Mouse (Mus musculus) G1E (cell line): ENCODE results near the gene Rnf115. TPM values are rescaled to one million over a fixed set of nuclear protein-coding genes. Genes with fewer than 3 reads are reported as not detected.
"Not testable (repeated sequence)": the region's sequence is repeated elsewhere in the genome, so short reads cannot be mapped to it uniquely, and the experiment has no call there.

Experiments
- ATAC-seq: 2 replicates; pipeline ENCODE4 v1.8.0; 2016; ENCODE audit warnings: mild to moderate bottlenecking; ENCODE audit not compliant: insufficient number of reproducible peaks, poor library complexity, low FRiP score, severe bottlenecking; ENCODE audit errors: extremely low read depth
- DNase-seq: peaks from one replicate; pipeline ENCODE4 v3.0.0; 2012; ENCODE audit warnings: low spot score
- H3K27me3 ChIP-seq: 2 replicates; pipeline ENCODE4 v1.6.1; 2012; ENCODE audit warnings: mild to moderate bottlenecking, low read length, inconsistent platforms; ENCODE audit not compliant: insufficient read depth
- H3K36me3 ChIP-seq: replicated peaks from 2 replicates; pipeline ENCODE3; 2012; ENCODE audit warnings: mild to moderate bottlenecking, inconsistent platforms
- H3K4me1 ChIP-seq: 2 replicates; pipeline ENCODE4 v1.6.1; 2012; ENCODE audit warnings: low read depth, low read length, inconsistent platforms, mixed read lengths; ENCODE audit not compliant: insufficient read depth
- H3K4me3 ChIP-seq: 2 replicates; pipeline ENCODE4 v1.5.1; 2012; ENCODE audit warnings: low read depth, mild to moderate bottlenecking, inconsistent platforms, low read length, moderate library complexity, mixed read lengths
- H3K9me3 ChIP-seq: replicated peaks from 2 replicates; pipeline ENCODE4 v1.6.1; 2012; ENCODE audit warnings: inconsistent platforms
- CTCF ChIP-seq: IDR thresholded peaks from 2 replicates; pipeline ENCODE4 v1.5.1; 2012; ENCODE audit warnings: low read depth, low read length, inconsistent platforms, mixed read lengths
- GATA1 ChIP-seq: IDR thresholded peaks from 2 replicates; pipeline ENCODE4 v1.6.1; 2012; ENCODE audit warnings: borderline replicate concordance, low read length, inconsistent platforms, mixed read lengths
- GATA2 ChIP-seq: IDR thresholded peaks from 2 replicates; pipeline ENCODE4 v1.6.1; 2012; ENCODE audit warnings: low read depth, low read length, inconsistent platforms, borderline replicate concordance
- POLR2AphosphoS5 ChIP-seq: IDR thresholded peaks from 2 replicates; pipeline ENCODE4 v1.6.1; 2012; ENCODE audit warnings: low read depth, low read length, inconsistent platforms; ENCODE audit not compliant: insufficient replicate concordance
- TAL1 ChIP-seq: conservative IDR thresholded peaks from 2 replicates; pipeline ENCODE4 v1.6.1; 2012; ENCODE audit warnings: low read depth, low read length, inconsistent platforms, mixed read lengths
- polyA plus RNA-seq: library from polyadenylated mRNA; stranded (reverse); fragments of >175 nt; gene quantifications from 2 replicates; pipeline ENCODE4 v1.2.3, GENCODE M21; 2012
- total RNA-seq, 2 experiments: library from RNA; stranded (forward) in 1 of 2; stranded (reverse) in 1 of 2; fragments of 200-1000 nt in 1 of 2; fragments of >200 nt in 1 of 2; fragmentation: Nextera tagmentation in 1 of 2; gene quantifications; 2 replicates each; pipeline ENCODE4 v1.2.3; 2014 to 2017

The Rnf115 gene
- total and polyA plus RNA-seq, 3 experiments, result 21.2 to 79.1 (median 63.7) TPM

DNA sequence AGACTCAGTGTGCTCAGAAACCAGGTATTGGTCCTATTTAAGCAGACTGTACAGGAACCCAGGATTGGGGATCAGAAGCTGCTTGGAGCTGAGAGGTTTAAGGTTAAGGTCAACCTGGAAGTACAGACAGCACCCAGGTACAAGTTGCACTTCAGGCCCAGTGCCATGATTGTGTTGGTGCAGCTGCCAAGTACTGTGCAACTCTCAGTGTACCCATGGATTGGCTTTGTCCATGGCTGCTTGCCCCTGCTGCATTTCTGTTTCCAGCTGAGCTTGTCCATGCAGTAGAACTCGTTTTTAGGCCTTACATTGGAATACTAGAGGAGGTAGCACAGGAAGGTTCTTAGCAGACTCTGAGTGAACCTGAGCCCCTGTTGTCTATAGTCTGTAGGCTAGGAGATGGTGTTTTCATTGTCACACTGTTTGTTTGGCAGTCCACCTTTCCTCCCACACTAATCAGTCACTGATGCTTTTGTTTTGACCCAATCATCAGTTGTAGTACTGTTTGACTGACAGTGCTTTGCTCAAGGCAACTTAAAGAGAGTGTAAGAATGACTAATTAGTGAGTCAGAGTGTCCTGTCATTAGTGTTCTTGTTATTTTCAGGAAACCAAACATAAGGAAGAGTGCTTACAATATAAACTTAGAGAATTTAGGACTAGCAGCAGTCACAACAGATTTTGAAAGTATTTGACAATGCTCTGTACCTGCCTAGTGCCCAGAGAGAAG is 9.7 kb downstream of the Rnf115 start:
- H3K36me3 ChIP-seq, result peaks cover 32% of the 10 kb centered on the region
- H3K27me3 ChIP-seq, result no peaks in the 10 kb centered on the region
- H3K4me1 ChIP-seq, result peaks cover 15% of the 10 kb centered on the region
- ATAC-seq, result no peak
- TF ChIP-seq GATA2 (no peak), GATA1 (no peak), TAL1 (no peak), CTCF (no peak), POLR2AphosphoS5 (no peak)
- no peak for DNase-seq
- no peak overlapping the region for H3K4me3 ChIP-seq
- no peaks in the 10 kb centered on the region for H3K9me3 ChIP-seq

DNA sequence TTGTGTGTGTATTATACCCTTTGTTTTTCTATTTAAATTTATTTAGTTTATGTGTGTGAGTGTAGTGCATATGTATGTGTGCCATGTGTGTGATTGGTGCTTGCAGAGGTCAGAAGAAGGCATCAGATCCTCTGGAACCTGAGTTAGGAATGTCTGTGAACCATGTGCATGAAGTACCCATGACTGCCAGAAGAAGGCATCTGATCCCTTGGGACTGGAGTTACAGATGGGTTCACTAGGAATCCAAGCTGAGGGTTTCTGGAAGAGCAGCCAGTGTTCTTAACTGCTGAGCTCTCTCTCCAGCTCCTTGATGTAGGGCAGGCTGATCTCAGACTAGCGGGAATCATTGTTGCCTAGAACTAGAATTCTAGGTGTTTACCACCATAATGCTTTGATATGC is 10.5 kb downstream of the Rnf115 start:
- H3K9me3 ChIP-seq, result no peaks in the 10 kb centered on the region
- H3K36me3 ChIP-seq, result peaks cover 29% of the 10 kb centered on the region
- peaks cover 15% of the 10 kb centered on the region for H3K4me1 ChIP-seq
- no peak overlapping the region for H3K4me3 ChIP-seq
- no peaks in the 10 kb centered on the region for H3K27me3 ChIP-seq
- no peak for ATAC-seq
- TF ChIP-seq GATA1, result no peak
- TF ChIP-seq CTCF, result no peak
- TF ChIP-seq TAL1, result no peak
- no peak for DNase-seq

DNA sequence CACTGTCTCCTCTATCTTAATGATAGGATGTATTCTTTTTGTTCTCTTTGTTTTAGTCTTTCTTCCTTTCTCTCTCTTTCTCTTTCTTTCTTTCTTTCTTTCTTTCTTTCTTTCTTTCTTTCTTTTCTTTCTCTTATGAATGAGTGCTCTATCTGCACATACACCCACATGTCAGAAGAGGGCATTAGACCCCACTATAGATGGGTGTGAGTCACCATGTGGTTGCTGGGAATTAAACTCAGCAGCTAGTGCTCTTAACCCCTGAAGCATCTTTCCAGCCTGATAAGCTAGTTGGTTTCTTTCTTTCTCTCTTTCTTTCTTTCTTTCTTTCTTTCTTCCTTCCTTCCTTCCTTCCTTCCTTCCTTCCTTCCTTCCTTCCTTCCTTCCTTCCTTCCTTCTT is 12.8 kb downstream of the Rnf115 start:
- H3K27me3 ChIP-seq, H3K4me3 ChIP-seq, ATAC-seq, DNase-seq, H3K4me1 ChIP-seq, H3K9me3 ChIP-seq: not testable (repeated sequence)
- peaks cover 38% of the 10 kb centered on the region for H3K36me3 ChIP-seq

DNA sequence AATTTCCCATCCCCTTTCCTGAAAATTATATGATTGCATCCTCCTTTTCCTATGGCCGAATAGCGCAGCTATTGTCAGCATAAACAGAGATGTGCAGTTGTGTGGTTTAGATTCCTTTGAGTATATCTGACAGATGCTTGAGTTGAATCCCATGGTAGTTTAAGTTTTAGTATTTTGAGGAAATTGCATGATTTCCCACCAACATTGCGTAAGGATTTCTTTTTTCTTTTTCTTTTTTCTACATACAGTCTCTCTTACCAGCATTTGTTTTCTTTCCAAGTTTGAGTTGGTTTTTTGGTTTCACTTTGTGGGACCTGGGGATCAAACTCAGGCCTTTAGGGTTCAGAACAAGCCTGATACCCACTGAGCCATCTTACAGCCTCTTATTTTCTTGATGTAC is 16.9 kb downstream of the Rnf115 start:
- no peak overlapping the region for H3K4me3 ChIP-seq
- peaks cover 6% of the 10 kb centered on the region; the same call in 1 of the 2 replicates for H3K4me1 ChIP-seq
- H3K9me3 ChIP-seq, result no peaks in the 10 kb centered on the region
- no peaks in the 10 kb centered on the region for H3K27me3 ChIP-seq
- peaks cover 31% of the 10 kb centered on the region for H3K36me3 ChIP-seq
- TF ChIP-seq GATA2 (no peak), TAL1 (no peak), POLR2AphosphoS5 (no peak), CTCF (no peak), GATA1 (no peak)
- ATAC-seq (no peak), DNase-seq (no peak)

DNA sequence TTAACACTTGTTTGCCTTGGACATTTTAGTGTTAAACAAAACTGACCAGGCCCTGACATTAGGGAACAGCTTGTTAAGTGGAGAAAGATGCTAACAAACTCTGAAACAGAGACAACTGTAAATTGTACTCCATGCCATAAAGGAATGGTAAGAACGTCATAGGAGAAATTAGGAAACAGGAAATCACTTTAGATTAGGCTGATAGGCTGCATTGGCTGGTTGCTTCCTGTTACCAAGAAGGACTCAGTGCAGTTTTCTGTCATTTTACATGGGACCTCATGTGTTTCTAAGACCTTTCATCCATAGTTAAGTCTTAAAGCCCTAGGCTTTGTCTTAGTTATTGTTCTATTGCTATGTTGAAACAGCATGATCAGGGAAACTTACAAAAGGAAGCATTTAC is 19.4 kb downstream of the Rnf115 start:
- peaks cover 24% of the 10 kb centered on the region for H3K36me3 ChIP-seq
- no peak for TF ChIP-seq CTCF
- no peak for TF ChIP-seq POLR2AphosphoS5
- no peaks in the 10 kb centered on the region for H3K9me3 ChIP-seq
- ATAC-seq (no peak; the same call in 1 of the 2 replicates), DNase-seq (no peak)
- H3K27me3 ChIP-seq, result no peaks in the 10 kb centered on the region
- no peak overlapping the region for H3K4me3 ChIP-seq
- H3K4me1 ChIP-seq, result peaks cover 3% of the 10 kb centered on the region; the same call in 1 of the 2 replicates

DNA sequence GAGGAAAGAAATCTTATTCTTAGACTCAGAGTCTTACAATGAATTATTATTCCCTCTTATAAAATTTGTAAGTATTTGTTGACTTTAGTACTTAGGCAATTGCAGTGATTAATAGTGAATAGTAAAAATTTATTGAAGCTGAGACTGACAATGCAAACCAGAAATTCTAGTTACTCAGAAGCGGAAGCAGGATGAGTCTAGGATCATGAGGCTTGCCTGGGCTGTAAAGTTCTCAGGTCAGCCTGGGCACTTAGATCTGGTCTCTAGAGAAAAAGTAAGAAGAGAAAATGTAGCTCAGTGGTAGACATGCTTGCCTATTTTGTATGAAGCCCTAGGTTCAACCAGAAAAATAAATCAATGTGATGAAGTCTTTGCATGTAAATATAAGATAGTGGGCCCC is 28.5 kb downstream of the Rnf115 start:
- Histone ChIP-seq H3K4me3 (no peak overlapping the region), H3K4me1 (peaks cover 4% of the 10 kb centered on the region), H3K36me3 (peaks cover 33% of the 10 kb centered on the region), H3K9me3 (no peaks in the 10 kb centered on the region; the same call in 1 of the 2 replicates), H3K27me3 (no peaks in the 10 kb centered on the region)
- DNase-seq, result no peak
- no peak for TF ChIP-seq TAL1
- TF ChIP-seq GATA2, result no peak
- no peak for TF ChIP-seq CTCF
- TF ChIP-seq GATA1, result no peak
- no peak for TF ChIP-seq POLR2AphosphoS5
- ATAC-seq, result no peak

DNA sequence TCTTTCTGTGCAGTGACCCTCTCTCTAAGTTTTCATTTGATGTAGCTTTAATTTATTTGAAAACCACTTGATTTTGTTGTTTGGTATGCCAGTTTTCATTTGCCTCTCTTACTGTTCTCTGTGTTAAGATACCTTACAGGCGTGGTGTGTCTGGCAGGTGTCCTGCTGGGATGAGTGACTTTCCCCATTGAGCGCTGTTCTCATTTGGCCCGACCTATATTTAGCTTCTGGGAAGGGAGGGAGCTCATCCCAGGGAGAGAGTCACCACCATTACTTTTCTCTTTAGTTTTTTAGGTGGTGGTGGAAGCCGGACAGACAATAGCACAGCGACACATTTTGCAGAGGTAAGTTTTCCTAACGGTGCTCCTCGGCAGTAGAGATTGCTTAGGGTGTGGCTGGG is 30.2 kb downstream of the Rnf115 start:
- Histone ChIP-seq H3K27me3 (no peaks in the 10 kb centered on the region), H3K9me3 (peaks cover 5% of the 10 kb centered on the region; the same call in 1 of the 2 replicates), H3K4me3 (no peak overlapping the region), H3K4me1 (peaks cover 4% of the 10 kb centered on the region), H3K36me3 (peaks cover 43% of the 10 kb centered on the region)
- DNase-seq (no peak), ATAC-seq (no peak)
- no peak for TF ChIP-seq POLR2AphosphoS5
